Mouse (Mus musculus) MEL (cell line): ENCODE results near the gene Gm37240. TPM values are rescaled to one million over a fixed set of nuclear protein-coding genes. Genes with fewer than 3 reads are reported as not detected.

ENCODE experiments used
- DNase-seq: peaks from one replicate; pipeline ENCODE4 v3.0.0; 2011; ENCODE audit warnings: low read depth, low spot score
- H3K27ac ChIP-seq: 2 replicates; pipeline ENCODE4 v1.5.1; 2012; ENCODE audit warnings: low read depth, mild to moderate bottlenecking, control low read depth, low read length, moderate library complexity; ENCODE audit not compliant: control insufficient read depth
- H3K27me3 ChIP-seq, 2 experiments: fragments of 150-350 bp in 1 of 2; sonication (generic) in 1 of 2; 2 replicates each; pipeline ENCODE4 v1.6.1; 2012; ENCODE audit warnings: low read length in 2 of 2, mild to moderate bottlenecking in 2 of 2, improper control_type of control experiment in 1 of 2, moderate library complexity in 1 of 2; ENCODE audit not compliant: insufficient read depth in 2 of 2, control insufficient read depth in 1 of 2
- H3K36me3 ChIP-seq, 2 experiments: 2 replicates each; pipeline ENCODE4 v1.6.1; 2012 to 2014; ENCODE audit warnings: low read length in 2 of 2, improper control_type of control experiment in 1 of 2, inconsistent platforms in 1 of 2, mild to moderate bottlenecking in 1 of 2; ENCODE audit not compliant: insufficient read depth in 2 of 2, control insufficient read depth in 1 of 2
- H3K4me1 ChIP-seq, 2 experiments: fragments of 150-350 bp in 1 of 2; sonication (generic) in 1 of 2; 2 replicates each; pipeline ENCODE4 v1.6.1; 2012; ENCODE audit warnings: low read length in 2 of 2, improper control_type of control experiment in 1 of 2, mild to moderate bottlenecking in 1 of 2; ENCODE audit not compliant: insufficient read depth in 2 of 2, control insufficient read depth in 1 of 2
- H3K4me3 ChIP-seq, 2 experiments: fragments of 150-350 bp in 1 of 2; sonication (generic) in 1 of 2; 2 replicates each; pipeline ENCODE4 v1.5.1; 2012; ENCODE audit warnings: low read depth in 2 of 2, low read length in 2 of 2, mild to moderate bottlenecking in 2 of 2, moderate library complexity in 2 of 2, control low read depth in 1 of 2, improper control_type of control experiment in 1 of 2; ENCODE audit not compliant: control insufficient read depth in 1 of 2, insufficient read depth in 1 of 2
- H3K79me2 ChIP-seq: 2 replicates; pipeline ENCODE4 v1.6.1; 2012; ENCODE audit warnings: mild to moderate bottlenecking, low read length, moderate library complexity; ENCODE audit not compliant: control insufficient read depth, poor library complexity, insufficient read depth
- H3K9ac ChIP-seq: 2 replicates; pipeline ENCODE4 v1.6.1; 2012; ENCODE audit warnings: low read depth, mild to moderate bottlenecking, control low read depth, low read length, moderate library complexity; ENCODE audit not compliant: control insufficient read depth, poor library complexity, severe bottlenecking
- H3K9me3 ChIP-seq: fragments of 150-350 bp; sonication (generic); replicated peaks from 2 replicates; pipeline ENCODE4 v1.6.1; 2012; ENCODE audit warnings: mild to moderate bottlenecking, low read length, improper control_type of control experiment, moderate library complexity; ENCODE audit not compliant: insufficient read depth
- BHLHE40 ChIP-seq: IDR thresholded peaks from 2 replicates; pipeline ENCODE4 v1.6.1; 2012; ENCODE audit warnings: low read depth, mild to moderate bottlenecking, inconsistent platforms, low read length, improper control_type of control experiment, borderline replicate concordance
- CHD1 ChIP-seq: IDR thresholded peaks from 2 replicates; pipeline ENCODE4 v1.6.1; 2012; ENCODE audit warnings: low read depth, mild to moderate bottlenecking, inconsistent platforms, low read length, improper control_type of control experiment
- CHD2 ChIP-seq: IDR thresholded peaks from 2 replicates; pipeline ENCODE4 v1.6.1; 2011; ENCODE audit warnings: low read length, improper control_type of control experiment
- E2F4 ChIP-seq: IDR thresholded peaks from 2 replicates; pipeline ENCODE4 v1.6.1; 2011; ENCODE audit warnings: low read depth, low read length, improper control_type of control experiment, borderline replicate concordance
- ETS1 ChIP-seq: IDR thresholded peaks from 2 replicates; pipeline ENCODE4 v1.6.1; 2012; ENCODE audit warnings: low read depth, mild to moderate bottlenecking, inconsistent platforms, low read length, improper control_type of control experiment, moderate library complexity
- GATA1 ChIP-seq: IDR thresholded peaks from 2 replicates; pipeline ENCODE4 v1.6.1; 2011; ENCODE audit warnings: low read depth, low read length, improper control_type of control experiment
- HCFC1 ChIP-seq: IDR thresholded peaks from 2 replicates; pipeline ENCODE4 v1.6.1; 2012; ENCODE audit warnings: low read depth, mild to moderate bottlenecking, inconsistent platforms, low read length, improper control_type of control experiment, moderate library complexity
- KAT2A ChIP-seq: conservative IDR thresholded peaks from 2 replicates; pipeline ENCODE4 v1.6.1; 2012; ENCODE audit warnings: low read depth, low read length, improper control_type of control experiment, inconsistent platforms
- MAFK ChIP-seq: IDR thresholded peaks from 2 replicates; pipeline ENCODE4 v1.6.1; 2011; ENCODE audit warnings: low read depth, mild to moderate bottlenecking, low read length, improper control_type of control experiment, borderline replicate concordance
- MAZ ChIP-seq: IDR thresholded peaks from 2 replicates; pipeline ENCODE4 v1.6.1; 2012; ENCODE audit warnings: low read depth, mild to moderate bottlenecking, inconsistent platforms, low read length, improper control_type of control experiment
- MEF2A ChIP-seq: IDR thresholded peaks from 2 replicates; pipeline ENCODE4 v1.6.1; 2014; ENCODE audit warnings: low read depth, mild to moderate bottlenecking, inconsistent platforms, low read length, improper control_type of control experiment; ENCODE audit not compliant: poor library complexity, insufficient replicate concordance, severe bottlenecking; ENCODE audit errors: extremely low read depth
- MXI1 ChIP-seq: IDR thresholded peaks from 2 replicates; pipeline ENCODE4 v1.6.1; 2011; ENCODE audit warnings: mild to moderate bottlenecking, low read depth, low read length, improper control_type of control experiment
- MYB ChIP-seq: IDR thresholded peaks from 2 replicates; pipeline ENCODE4 v1.6.1; 2011; ENCODE audit warnings: mild to moderate bottlenecking, low read depth, low read length, improper control_type of control experiment
- NELFE ChIP-seq: IDR thresholded peaks from 2 replicates; pipeline ENCODE4 v1.6.1; 2011; ENCODE audit warnings: low read depth, low read length, improper control_type of control experiment
- NRF1 ChIP-seq: IDR thresholded peaks from 2 replicates; pipeline ENCODE4 v1.6.1; 2014; ENCODE audit warnings: low read depth, mild to moderate bottlenecking, inconsistent platforms, low read length, improper control_type of control experiment, moderate library complexity; ENCODE audit not compliant: poor library complexity, insufficient read depth, severe bottlenecking
- POLR2A ChIP-seq, 2 experiments: IDR thresholded peaks; 2 replicates each; pipeline ENCODE4 v1.6.1; 2011 to 2012; ENCODE audit warnings: low read length in 2 of 2, mild to moderate bottlenecking in 2 of 2, control low read depth in 1 of 2, improper control_type of control experiment in 1 of 2, low read depth in 1 of 2, moderate library complexity in 1 of 2; ENCODE audit not compliant: control insufficient read depth in 1 of 2, insufficient read depth in 1 of 2, poor library complexity in 1 of 2
- POLR2AphosphoS2 ChIP-seq: IDR thresholded peaks from 2 replicates; pipeline ENCODE4 v1.6.1; 2011; ENCODE audit warnings: low read length, improper control_type of control experiment
- POLR2AphosphoS5 ChIP-seq: IDR thresholded peaks from 2 replicates; pipeline ENCODE4 v1.6.1; 2012; ENCODE audit warnings: low read depth, borderline replicate concordance, mild to moderate bottlenecking, inconsistent platforms, low read length, moderate library complexity, mixed read lengths
- RCOR1 ChIP-seq: IDR thresholded peaks from 2 replicates; pipeline ENCODE4 v1.6.1; 2012; ENCODE audit warnings: low read depth, mild to moderate bottlenecking, inconsistent platforms, low read length, improper control_type of control experiment
- SMC3 ChIP-seq: IDR thresholded peaks from 2 replicates; pipeline ENCODE4 v1.6.1; 2011; ENCODE audit warnings: low read depth, low read length, improper control_type of control experiment
- TBP ChIP-seq: IDR thresholded peaks from 2 replicates; pipeline ENCODE4 v1.8.0; 2011; ENCODE audit warnings: low read depth, low read length, improper control_type of control experiment
- TCF12 ChIP-seq: IDR thresholded peaks from 2 replicates; pipeline ENCODE4 v1.6.1; 2014; ENCODE audit warnings: low read depth, mild to moderate bottlenecking, inconsistent platforms, low read length, improper control_type of control experiment, moderate library complexity
- UBTF ChIP-seq: IDR thresholded peaks from 2 replicates; pipeline ENCODE4 v1.6.1; 2012; ENCODE audit warnings: low read depth, mild to moderate bottlenecking, inconsistent platforms, low read length, improper control_type of control experiment, moderate library complexity, borderline replicate concordance; ENCODE audit not compliant: insufficient read depth
- ZC3H11A ChIP-seq: IDR thresholded peaks from 2 replicates; pipeline ENCODE4 v1.6.1; 2012; ENCODE audit warnings: low read depth, mild to moderate bottlenecking, inconsistent platforms, low read length, improper control_type of control experiment
- ZMIZ1 ChIP-seq: IDR thresholded peaks from 2 replicates; pipeline ENCODE4 v1.6.1; 2012; ENCODE audit warnings: low read depth, mild to moderate bottlenecking, inconsistent platforms, low read length, improper control_type of control experiment, moderate library complexity
- polyA plus RNA-seq, 2 experiments: library from polyadenylated mRNA; stranded (reverse) in 1 of 2; unstranded in 1 of 2; fragments of >175 nt in 1 of 2; fragments of >200 nt in 1 of 2; gene quantifications; 2 replicates each; pipeline versions ENCODE4 v1.2.1 to v1.2.4; 2012; ENCODE audit warnings: low replicate concordance in 2 of 2, low read depth in 1 of 2; ENCODE audit not compliant: insufficient read length in 2 of 2, insufficient read depth in 1 of 2, missing spikeins in 1 of 2
- total RNA-seq: library from RNA; depleted of rRNA; stranded (reverse); fragments of 300-350 nt; gene quantifications from 2 replicates; pipeline ENCODE4 v1.2.3, GENCODE M21; 2012

Gm37240 gene
- total and polyA plus RNA-seq, 3 experiments, result 0.04 TPM; not detected in 2

GRCm38 (mm10) chr3:85053526-85053925 lies 833.8 kb downstream of the Gm37240 start:
- no peak overlapping the region for H3K4me3 ChIP-seq
- H3K9ac ChIP-seq, result no peak overlapping the region
- no peaks in the 10 kb centered on the region for H3K4me1 ChIP-seq
- H3K9me3 ChIP-seq, result no peaks in the 10 kb centered on the region
- no peaks in the 10 kb centered on the region for H3K79me2 ChIP-seq
- no peaks in the 10 kb centered on the region for H3K36me3 ChIP-seq
- H3K27me3 ChIP-seq, result no peaks in the 10 kb centered on the region; a peak in 1 of 4 replicates
- TF ChIP-seq NELFE, result no peak
- no peak for TF ChIP-seq MYB
- TF ChIP-seq SMC3, result no peak
- TF ChIP-seq UBTF, result no peak
- TF ChIP-seq TCF12, result no peak
- no peak for DNase-seq
- no peak overlapping the region for H3K27ac ChIP-seq

- Histone ChIP-seq H3K9ac (no peak overlapping the region), H3K79me2 (no peaks in the 10 kb centered on the region), H3K4me3 (no peak overlapping the region), H3K4me1 (no peaks in the 10 kb centered on the region), H3K27ac (no peak overlapping the region), H3K9me3 (no peaks in the 10 kb centered on the region), H3K36me3 (no peaks in the 10 kb centered on the region), H3K27me3 (no peaks in the 10 kb centered on the region; a peak in 1 of 4 replicates)
- DNase-seq, result no peak
- TF ChIP-seq POLR2A (IDR thresholded peaks at IDR 0.05; ENCODE audit: control insufficient read depth in 1 of 2, insufficient read depth in 1 of 2, low read depth in 1 of 2, low read length in 2 of 2, poor library complexity in 1 of 2) (no peak), ZMIZ1 (no peak), MAZ (no peak), MEF2A (no peak), RCOR1 (no peak), CHD1 (no peak), ETS1 (no peak)
Observed at GRCm38 (mm10) chr3:85052196-85052595, 835.1 kb downstream of the Gm37240 start.

GRCm38 (mm10) chr3:85048569-85048968 lies 838.7 kb downstream of the Gm37240 start:
- Histone ChIP-seq H3K79me2 (no peaks in the 10 kb centered on the region), H3K9me3 (no peaks in the 10 kb centered on the region)

More at GRCm38 (mm10) chr3:85048569-85048968, 838.7 kb downstream of the Gm37240 start:
- no peak overlapping the region for H3K27ac ChIP-seq
- H3K9ac ChIP-seq, result no peak overlapping the region
- H3K27me3 ChIP-seq, result no peaks in the 10 kb centered on the region; a peak in 1 of 4 replicates
- H3K4me1 ChIP-seq, result no peaks in the 10 kb centered on the region
- H3K36me3 ChIP-seq, result no peaks in the 10 kb centered on the region
- TF ChIP-seq BHLHE40 (no peak), HCFC1 (no peak), GATA1 (no peak), POLR2AphosphoS5 (no peak), MAFK (no peak), ZC3H11A (no peak), TCF12 (no peak), SMC3 (no peak), TBP (no peak), UBTF (no peak), E2F4 (no peak), CHD2 (no peak), POLR2AphosphoS2 (no peak), NRF1 (no peak), KAT2A (no peak), MAZ (no peak), MXI1 (no peak), NELFE (no peak), RCOR1 (no peak)
- TF ChIP-seq, all 39 proteins: peak for 0
- H3K4me3 ChIP-seq, result no peak overlapping the region
- no peak for DNase-seq
